Mouse (Mus musculus): ENCODE data around the gene Trim17. TPM values are rescaled to one million over a fixed set of nuclear protein-coding genes. Genes with fewer than 3 reads are reported as not detected.

Gene Trim17
- total and polyA plus RNA-seq, 3 experiments, result 0.50 to 0.82 TPM; not detected in 1

GRCm38 (mm10) chr11:59000635-59001034, 46.1 kb downstream of the Trim17 start:
- Histone ChIP-seq H3K9me3 (replicated peaks; ENCODE audit: insufficient read depth, low read length) (no peaks in the 10 kb centered on the region), H3K4me3 (ENCODE audit: control insufficient read depth in 1 of 2, insufficient read depth in 1 of 2, low read depth in 2 of 2, low read length in 2 of 2) (no peak overlapping the region), H3K27me3 (ENCODE audit: control insufficient read depth in 1 of 2, insufficient read depth in 2 of 2, low read length in 2 of 2) (no peaks in the 10 kb centered on the region), H3K36me3 (ENCODE audit: control insufficient read depth in 1 of 2, insufficient read depth in 2 of 2, low read length in 2 of 2) (no peaks in the 10 kb centered on the region), H3K79me2 (ENCODE audit: control insufficient read depth, insufficient read depth, low read length, poor library complexity) (no peaks in the 10 kb centered on the region), H3K9ac (ENCODE audit: control insufficient read depth, low read depth, low read length, poor library complexity, severe bottlenecking) (no peak overlapping the region), H3K27ac (ENCODE audit: control insufficient read depth, low read depth, low read length) (no peak overlapping the region), H3K4me1 (ENCODE audit: control insufficient read depth in 1 of 2, insufficient read depth in 2 of 2, low read length in 2 of 2) (no peaks in the 10 kb centered on the region)
- no peak for DNase-seq (ENCODE audit: low read depth, low spot score)
- TF ChIP-seq BHLHE40 (IDR thresholded peaks at IDR 0.05; ENCODE audit: borderline replicate concordance, low read depth, low read length) (no peak), ZNF384 (IDR thresholded peaks at IDR 0.05; ENCODE audit: low read depth, low read length) (no peak), CTCF (IDR thresholded peaks at IDR 0.05 in 2 of 3, conservative IDR thresholded peaks at IDR 0.05 in 1 of 3; ENCODE audit: control insufficient read depth in 1 of 3, insufficient read depth in 1 of 3, low read depth in 2 of 3, low read length in 3 of 3, poor library complexity in 1 of 3, severe bottlenecking in 1 of 3) (no peak), ETS1 (IDR thresholded peaks at IDR 0.05; ENCODE audit: low read depth, low read length) (no peak), GATA1 (IDR thresholded peaks at IDR 0.05; ENCODE audit: low read depth, low read length) (no peak), TBP (IDR thresholded peaks at IDR 0.05; ENCODE audit: low read depth, low read length) (no peak), CHD1 (IDR thresholded peaks at IDR 0.05; ENCODE audit: low read depth, low read length) (no peak), UBTF (IDR thresholded peaks at IDR 0.05; ENCODE audit: borderline replicate concordance, insufficient read depth, low read depth, low read length) (no peak)

DNA sequence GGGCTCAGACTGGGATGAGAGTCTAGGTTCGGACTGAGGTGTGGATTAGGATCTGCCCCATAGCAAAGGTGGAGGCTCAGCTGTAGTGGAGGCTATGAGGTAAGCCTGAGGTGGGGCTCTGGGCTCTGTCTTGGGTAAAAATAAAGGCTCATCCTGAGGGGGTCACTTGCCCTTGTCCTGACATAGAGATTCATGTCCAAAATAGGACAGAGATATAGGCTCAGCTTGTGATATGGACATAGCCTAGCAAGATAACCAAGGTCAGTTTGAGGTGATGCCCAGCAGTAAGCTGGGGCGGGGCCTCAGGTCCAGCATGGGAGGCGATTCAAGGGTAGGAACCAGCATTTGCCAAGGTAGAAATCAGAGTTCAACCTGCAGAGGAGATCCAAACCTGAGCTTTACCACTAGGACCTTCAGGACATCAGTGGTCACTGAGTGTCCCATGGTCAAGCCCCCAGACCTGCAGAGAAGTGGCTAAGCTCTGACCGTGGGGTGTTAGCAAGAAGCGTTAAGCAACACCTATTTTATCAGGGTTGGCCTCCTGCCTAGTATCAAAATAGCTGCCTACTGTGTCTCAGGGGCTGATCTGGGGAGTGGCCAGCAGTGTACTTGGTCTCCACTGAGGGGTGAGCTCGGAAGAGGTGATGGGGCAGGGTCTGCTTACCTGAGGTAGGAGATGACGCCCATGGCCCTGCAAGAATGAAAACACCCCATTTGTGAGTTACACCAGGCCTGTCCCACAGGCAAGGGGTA, 48.0 kb downstream of the Trim17 start:
- no peaks in the 10 kb centered on the region for H3K9me3 ChIP-seq (replicated peaks; ENCODE audit: insufficient read depth, low read length)
- H3K9ac ChIP-seq (ENCODE audit: control insufficient read depth, low read depth, low read length, poor library complexity, severe bottlenecking), result no peak overlapping the region
- no peaks in the 10 kb centered on the region for H3K4me1 ChIP-seq (ENCODE audit: control insufficient read depth in 1 of 2, insufficient read depth in 2 of 2, low read length in 2 of 2)
- no peak overlapping the region for H3K27ac ChIP-seq (ENCODE audit: control insufficient read depth, low read depth, low read length)
- no peak overlapping the region for H3K4me3 ChIP-seq (ENCODE audit: control insufficient read depth in 1 of 2, insufficient read depth in 1 of 2, low read depth in 2 of 2, low read length in 2 of 2)
- H3K27me3 ChIP-seq (ENCODE audit: control insufficient read depth in 1 of 2, insufficient read depth in 2 of 2, low read length in 2 of 2), result no peaks in the 10 kb centered on the region
- no peaks in the 10 kb centered on the region for H3K79me2 ChIP-seq (ENCODE audit: control insufficient read depth, insufficient read depth, low read length, poor library complexity)
- no peak for TF ChIP-seq ELF1 (IDR thresholded peaks at IDR 0.05; ENCODE audit: low read depth, low read length)
- TF ChIP-seq NRF1 (IDR thresholded peaks at IDR 0.05; ENCODE audit: insufficient read depth, low read depth, low read length, poor library complexity, severe bottlenecking), result no peak
- TF ChIP-seq NELFE (IDR thresholded peaks at IDR 0.05; ENCODE audit: low read depth, low read length), result no peak
- no peak for TF ChIP-seq ZC3H11A (IDR thresholded peaks at IDR 0.05; ENCODE audit: low read depth, low read length)
- TF ChIP-seq MYC (IDR thresholded peaks at IDR 0.05; ENCODE audit: low read depth, low read length), result no peak
- TF ChIP-seq ETS1 (IDR thresholded peaks at IDR 0.05; ENCODE audit: low read depth, low read length), result no peak
- no peak for TF ChIP-seq CTCF (IDR thresholded peaks at IDR 0.05 in 2 of 3, conservative IDR thresholded peaks at IDR 0.05 in 1 of 3; ENCODE audit: control insufficient read depth in 1 of 3, insufficient read depth in 1 of 3, low read depth in 2 of 3, low read length in 3 of 3, poor library complexity in 1 of 3, severe bottlenecking in 1 of 3)
- no peak for TF ChIP-seq USF1 (IDR thresholded peaks at IDR 0.05; ENCODE audit: low read depth, low read length)
- TF ChIP-seq BHLHE40 (IDR thresholded peaks at IDR 0.05; ENCODE audit: borderline replicate concordance, low read depth, low read length), result no peak
- TF ChIP-seq GABPA (IDR thresholded peaks at IDR 0.05; ENCODE audit: low read depth, low read length), result no peak
- no peak for TF ChIP-seq USF2 (IDR thresholded peaks at IDR 0.05; ENCODE audit: borderline replicate concordance in 1 of 2, insufficient read depth in 1 of 2, low read depth in 1 of 2, low read length in 2 of 2)
- TF ChIP-seq KAT2A (conservative IDR thresholded peaks at IDR 0.05; ENCODE audit: low read depth, low read length), result no peak
- no peak for DNase-seq (ENCODE audit: low read depth, low spot score)
- H3K36me3 ChIP-seq (ENCODE audit: control insufficient read depth in 1 of 2, insufficient read depth in 2 of 2, low read length in 2 of 2), result no peaks in the 10 kb centered on the region

Measured in MEL (cell line).